ENCODE assay signal across 9 mouse cellular contexts in genomic region chr16:43502339-43503009, GRCm38 (mm10).
DNase-seq lines count a peak whose midpoint lies in the region; ATAC-seq and TF ChIP-seq lines count a peak whose summit lies in the region.
"Had no signal": no experiment of that assay in that cellular context is flagged by ENCODE, and none has a peak within 500 bp of the region (broad histone marks: within the 10 kb centered on the region; RNA-seq: fewer than 3 reads in every experiment).

No protein-coding gene starts in this region.

- H3K4me3 ChIP-seq in liver, adult 2 months (ENCODE audit: insufficient read depth, low read depth, low read length): no peak overlapping the region
- no peak overlapping the region for H3K4me3 ChIP-seq in liver, postnatal 0 days (ENCODE audit: low read depth, low read length)
- H3K4me3 ChIP-seq in embryonic facial prominence, embryonic 14.5 days (ENCODE audit: low read depth, low read length): peak overlapping the region; percentile 37
- peak overlapping the region; percentile 55 for H3K4me3 ChIP-seq in hindbrain, embryonic 13.5 days
- peak overlapping the region; percentile 60 for H3K4me3 ChIP-seq in neural tube, embryonic 13.5 days
- H3K4me3 ChIP-seq: erythroblast, embryonic 14.5 days had no signal

- TF ChIP-seq CTCF in liver, adult 2 months (IDR thresholded peaks at IDR 0.05; ENCODE audit: low read depth, low read length): no peak
- TF ChIP-seq CTCF in liver, postnatal 0 days (IDR thresholded peaks at IDR 0.05; ENCODE audit: low read depth): no peak

- ATAC-seq in liver, postnatal 0 days: no peak
- no peak for ATAC-seq in embryonic facial prominence, embryonic 14.5 days (ENCODE audit: low read depth)
- ATAC-seq in hindbrain, embryonic 13.5 days (ENCODE audit: low FRiP score): no peak
- ATAC-seq in neural tube, embryonic 13.5 days (ENCODE audit: low read depth): no peak
- ATAC-seq in erythroblast, adult 5-6 weeks (replicated peaks; ENCODE audit: low FRiP score, poor library complexity, severe bottlenecking): no peak

- H3K79me2 ChIP-seq in liver, adult 2 months (ENCODE audit: control insufficient read depth, insufficient read depth, low read length): peaks cover 20% of the 10 kb centered on the region; the same call in 1 of the 2 replicates

- H3K27me3 ChIP-seq in liver, adult 2 months (ENCODE audit: control insufficient read depth, insufficient read depth, low read length): no peaks in the 10 kb centered on the region
- H3K27me3 ChIP-seq in liver, postnatal 0 days (ENCODE audit: insufficient read depth, low read length): no peaks in the 10 kb centered on the region
- no peaks in the 10 kb centered on the region for H3K27me3 ChIP-seq in embryonic facial prominence, embryonic 14.5 days (replicated peaks; ENCODE audit: control insufficient read depth, insufficient read depth, low read length)
- no peaks in the 10 kb centered on the region for H3K27me3 ChIP-seq in hindbrain, embryonic 13.5 days
- no peaks in the 10 kb centered on the region for H3K27me3 ChIP-seq in neural tube, embryonic 13.5 days

- TF ChIP-seq EP300 in liver, postnatal 0 days (IDR thresholded peaks at IDR 0.05; ENCODE audit: low read depth): no peak

- no peak overlapping the region for H3K9ac ChIP-seq in liver, adult 2 months (ENCODE audit: low read depth, low read length)
- no peak overlapping the region for H3K9ac ChIP-seq in liver, postnatal 0 days (replicated peaks)
- peak overlapping the region; percentile 56 for H3K9ac ChIP-seq in embryonic facial prominence, embryonic 14.5 days (ENCODE audit: low read depth, low read length)
- H3K9ac ChIP-seq in hindbrain, embryonic 13.5 days: peak overlapping the region; percentile 84
- H3K9ac ChIP-seq in neural tube, embryonic 13.5 days: peak overlapping the region; percentile 95

- no peak for TF ChIP-seq POLR2A in liver, adult 2 months (IDR thresholded peaks at IDR 0.05; ENCODE audit: extremely low read depth, insufficient read depth, low read length)

- peaks cover 11% of the 10 kb centered on the region for H3K4me1 ChIP-seq in liver, adult 2 months (ENCODE audit: control insufficient read depth, insufficient read depth, low read length)
- no peaks in the 10 kb centered on the region; the same call in 1 of the 2 replicates for H3K4me1 ChIP-seq in liver, postnatal 0 days (ENCODE audit: insufficient read depth)
- peaks cover 16% of the 10 kb centered on the region for H3K4me1 ChIP-seq in embryonic facial prominence, embryonic 14.5 days (ENCODE audit: control insufficient read depth, insufficient read depth, low read length)
- H3K4me1 ChIP-seq in hindbrain, embryonic 13.5 days (replicated peaks): peaks cover 45% of the 10 kb centered on the region
- H3K4me1 ChIP-seq in neural tube, embryonic 13.5 days (replicated peaks): peaks cover 54% of the 10 kb centered on the region

- H3K36me3 ChIP-seq in liver, adult 2 months (ENCODE audit: control insufficient read depth, insufficient read depth, low read length): no peaks in the 10 kb centered on the region
- H3K36me3 ChIP-seq in liver, postnatal 0 days (replicated peaks; ENCODE audit: insufficient read depth, low read length): no peaks in the 10 kb centered on the region
- H3K36me3 ChIP-seq in embryonic facial prominence, embryonic 14.5 days (ENCODE audit: control insufficient read depth, insufficient read depth, low read length): no peaks in the 10 kb centered on the region
- no peaks in the 10 kb centered on the region for H3K36me3 ChIP-seq in hindbrain, embryonic 13.5 days
- H3K36me3 ChIP-seq in neural tube, embryonic 13.5 days: no peaks in the 10 kb centered on the region

- no peak overlapping the region; the same call in 1 of the 2 replicates for H3K4me2 ChIP-seq in liver, postnatal 0 days (ENCODE audit: low read depth, low read length)
- H3K4me2 ChIP-seq in embryonic facial prominence, embryonic 14.5 days (ENCODE audit: low read depth, low read length): peak overlapping the region; percentile 71
- H3K4me2 ChIP-seq in hindbrain, embryonic 13.5 days: peak overlapping the region; percentile 81
- peak overlapping the region; percentile 82 for H3K4me2 ChIP-seq in neural tube, embryonic 13.5 days

- no peak overlapping the region for H3K27ac ChIP-seq in liver, adult 2 months (replicated peaks; ENCODE audit: insufficient read depth, low read depth, low read length)
- H3K27ac ChIP-seq in liver, postnatal 0 days (ENCODE audit: low read depth): no peak overlapping the region
- H3K27ac ChIP-seq in embryonic facial prominence, embryonic 14.5 days (replicated peaks; ENCODE audit: low read depth, low read length): no peak overlapping the region; the same call in 1 of the 2 replicates
- H3K27ac ChIP-seq in hindbrain, embryonic 13.5 days: peak overlapping the region; percentile 97
- H3K27ac ChIP-seq in neural tube, embryonic 13.5 days (replicated peaks): peak overlapping the region; percentile 99

- H3K9me3 ChIP-seq in liver, postnatal 0 days (ENCODE audit: low read length): no peaks in the 10 kb centered on the region
- H3K9me3 ChIP-seq in embryonic facial prominence, embryonic 14.5 days (ENCODE audit: control insufficient read depth, low read length): no peaks in the 10 kb centered on the region
- H3K9me3 ChIP-seq in hindbrain, embryonic 13.5 days: no peaks in the 10 kb centered on the region
- H3K9me3 ChIP-seq in neural tube, embryonic 13.5 days: no peaks in the 10 kb centered on the region

- DNase-seq in liver, adult 2 months (ENCODE audit: extremely low read depth, low read depth, low spot score): peak; percentile 34
- DNase-seq in liver, postnatal 0 days: no peak
- no peak for DNase-seq in embryonic facial prominence, embryonic 14.5 days (ENCODE audit: low spot score)
- no peak for DNase-seq in ovary, postnatal 36 days (ENCODE audit: low spot score)
- DNase-seq: right cerebral cortex, postnatal 14 days had no signal

- 74% methylated on average over 12 of the region's 12 CpGs for WGBS in liver, adult 2 months
- 46% methylated on average over 12 of the region's 12 CpGs for WGBS in liver, postnatal 0 days (ENCODE audit: insufficient replicate concordance)
- 52% methylated on average over 12 of the region's 12 CpGs for WGBS in embryonic facial prominence, embryonic 14.5 days
- 24% methylated on average over 12 of the region's 12 CpGs for WGBS in hindbrain, embryonic 13.5 days
- WGBS in neural tube, embryonic 13.5 days: 17% methylated on average over 12 of the region's 12 CpGs

Comparison
In these comparisons a context has a peak if more than half of its experiments do, and no peak if none do; other contexts are left out.
1. H3K27ac ChIP-seq: peak in hindbrain, embryonic 13.5 days (single experiment) and neural tube, embryonic 13.5 days (single experiment); none in liver, adult 2 months (single experiment), liver, postnatal 0 days (single experiment) and embryonic facial prominence, embryonic 14.5 days (single experiment).
2. H3K4me3 ChIP-seq: peak in embryonic facial prominence, embryonic 14.5 days (single experiment), hindbrain, embryonic 13.5 days (single experiment) and neural tube, embryonic 13.5 days (single experiment); none in liver, adult 2 months (single experiment) and liver, postnatal 0 days (single experiment).
3. H3K9ac ChIP-seq: peak in embryonic facial prominence, embryonic 14.5 days (single experiment), hindbrain, embryonic 13.5 days (single experiment) and neural tube, embryonic 13.5 days (single experiment); none in liver, adult 2 months (single experiment) and liver, postnatal 0 days (single experiment).